Mouse (Mus musculus) liver (tissue): ENCODE data around the gene Slc25a20.

Experiments used
- DNase-seq: peaks from one replicate; pipeline ENCODE4 v3.0.0-alpha.2; 2020; ENCODE audit warnings: mixed read lengths

Slc25a20 gene

GRCm38 (mm10) chr9:108687686-108688085 is 25.8 kb downstream of the Slc25a20 start:
- DNase-seq: no peak

- no peak for DNase-seq
Observed at GRCm38 (mm10) chr9:108688451-108688850, 26.6 kb downstream of the Slc25a20 start.

GRCm38 (mm10) chr9:108689106-108689505 is 27.2 kb downstream of the Slc25a20 start, which contains the start of gene Prkar2a:
Gene Prkar2a, plus strand, starts transcription at chr9:108689314.
- DNase-seq: no peak

GRCm38 (mm10) chr9:108689993-108690392 is 28.1 kb downstream of the Slc25a20 start:
- no peak for DNase-seq

- DNase-seq: no peak
Observed at GRCm38 (mm10) chr9:108690914-108691313, 29.0 kb downstream of the Slc25a20 start.

- DNase-seq: no peak
Observed at GRCm38 (mm10) chr9:108691371-108691770, 29.5 kb downstream of the Slc25a20 start.

- peak; percentile 84 for DNase-seq
Observed at GRCm38 (mm10) chr9:108691846-108692225, 29.9 kb downstream of the Slc25a20 start.

- peak; percentile 47 for DNase-seq
Observed at GRCm38 (mm10) chr9:108692226-108693041, 30.5 kb downstream of the Slc25a20 start.

GRCm38 (mm10) chr9:108693946-108694345 is 32.1 kb downstream of the Slc25a20 start:
- no peak for DNase-seq

GRCm38 (mm10) chr9:108694533-108694932 is 32.6 kb downstream of the Slc25a20 start:
- DNase-seq: no peak

- no peak for DNase-seq
Observed at GRCm38 (mm10) chr9:108702476-108702875, 40.6 kb downstream of the Slc25a20 start.

- DNase-seq: no peak
Observed at GRCm38 (mm10) chr9:108703373-108704110, 41.7 kb downstream of the Slc25a20 start.

GRCm38 (mm10) chr9:108704591-108704990 is 42.7 kb downstream of the Slc25a20 start:
- DNase-seq: no peak

- no peak for DNase-seq
Observed at GRCm38 (mm10) chr9:108707212-108707611, 45.3 kb downstream of the Slc25a20 start.

- DNase-seq: no peak
Observed at GRCm38 (mm10) chr9:108708833-108709232, 46.9 kb downstream of the Slc25a20 start.

- no peak for DNase-seq
Observed at GRCm38 (mm10) chr9:108710767-108711166, 48.9 kb downstream of the Slc25a20 start.

GRCm38 (mm10) chr9:108716199-108716598 is 54.3 kb downstream of the Slc25a20 start:
- no peak for DNase-seq

- DNase-seq: no peak
Observed at GRCm38 (mm10) chr9:108723751-108724150, 61.9 kb downstream of the Slc25a20 start.

- DNase-seq: no peak
Observed at GRCm38 (mm10) chr9:108726116-108726515, 64.2 kb downstream of the Slc25a20 start.

GRCm38 (mm10) chr9:108729050-108729449 is 67.2 kb downstream of the Slc25a20 start:
- DNase-seq: no peak

GRCm38 (mm10) chr9:108732462-108732861 is 70.6 kb downstream of the Slc25a20 start:
- no peak for DNase-seq
